Mouse (Mus musculus) forebrain, embryonic 11.5 days (tissue): ENCODE measurements around the gene Lrfn4. TPM values are rescaled to one million over a fixed set of nuclear protein-coding genes. Genes with fewer than 3 reads are reported as not detected.
A peak's percentile ranks its signal among the peaks of the same experiment; 100 is the strongest.

Experiments
- ATAC-seq: fragments of 200-750 bp; cut with Nextera tagmentation; replicated peaks from 2 replicates; pipeline ENCODE4 v1.8.0; 2017; ENCODE audit warnings: moderate TSS enrichment; ENCODE audit not compliant: low FRiP score
- DNase-seq: peaks from one replicate; pipeline ENCODE4 v3.0.0-alpha.2; 2017; ENCODE audit warnings: low spot score
- H3K27ac ChIP-seq: fragments of 300-500 bp; sonication (generic); 2 replicates; pipeline ENCODE4 v1.5.1; 2014; ENCODE audit warnings: low read depth, low read length
- H3K27me3 ChIP-seq: fragments of 300-500 bp; sonication (generic); 2 replicates; pipeline ENCODE4 v1.6.1; 2014; ENCODE audit warnings: mild to moderate bottlenecking, low read length, mixed read lengths; ENCODE audit not compliant: control insufficient read depth, insufficient read depth
- H3K36me3 ChIP-seq: fragments of 300-500 bp; sonication (generic); 2 replicates; pipeline ENCODE4 v1.6.1; 2014; ENCODE audit warnings: mild to moderate bottlenecking, low read length, moderate library complexity, mixed read lengths; ENCODE audit not compliant: control insufficient read depth, insufficient read depth
- H3K4me1 ChIP-seq: fragments of 300-500 bp; sonication (generic); replicated peaks from 2 replicates; pipeline ENCODE4 v1.6.1; 2014; ENCODE audit warnings: low read length, mixed read lengths; ENCODE audit not compliant: control insufficient read depth, insufficient read depth
- H3K4me2 ChIP-seq: fragments of 300-500 bp; sonication (generic); 2 replicates; pipeline ENCODE4 v1.6.1; 2014; ENCODE audit warnings: low read depth, mild to moderate bottlenecking, low read length, moderate library complexity, mixed read lengths; ENCODE audit not compliant: severe bottlenecking
- H3K4me3 ChIP-seq: fragments of 300-500 bp; sonication (generic); 2 replicates; pipeline ENCODE4 v1.5.1; 2014; ENCODE audit warnings: low read depth, low read length
- H3K9ac ChIP-seq: fragments of 300-500 bp; sonication (generic); 2 replicates; pipeline ENCODE4 v1.6.1; 2014; ENCODE audit warnings: low read length
- H3K9me3 ChIP-seq: fragments of 300-500 bp; sonication (generic); 2 replicates; pipeline ENCODE4 v1.6.1; 2016; ENCODE audit warnings: low read length, mixed read lengths; ENCODE audit not compliant: control insufficient read depth
- WGBS: fragments of 180-500 bp; shearing (Covaris S2); extraction: QIAGEN DNeasy Blood & Tissue Kit; methylation state at CpG from one replicate; pipeline ENCODE4 v1.1.7; 2014; 5-methylcytosine and 5-hydroxymethylcytosine counted together
- polyA plus RNA-seq: library from polyadenylated mRNA; unstranded; fragments of >200 nt; fragmentation: Nextera tagmentation; extraction: Ambion mirVana; gene quantifications from 2 replicates; pipeline ENCODE4 v1.2.1, GENCODE M21; 2014

Lrfn4 gene
- polyA plus RNA-seq, 1 experiment from 2014 or later = 8.5 TPM

- no peak overlapping the region for H3K4me3 ChIP-seq
Observed at GRCm38 (mm10) chr19:4603801-4604723, 11.4 kb downstream of the Lrfn4 start.

GRCm38 (mm10) chr19:4602459-4602858 is 13.0 kb downstream of the Lrfn4 start:
- no peaks in the 10 kb centered on the region for H3K9me3 ChIP-seq
- WGBS = 91% methylated on average over 20 of the region's 20 CpGs
- no peak overlapping the region for H3K9ac ChIP-seq
- no peak overlapping the region for H3K27ac ChIP-seq
- ATAC-seq (no peak), DNase-seq (no peak)
- H3K36me3 ChIP-seq = no peaks in the 10 kb centered on the region
- no peaks in the 10 kb centered on the region for H3K4me1 ChIP-seq
- no peaks in the 10 kb centered on the region for H3K27me3 ChIP-seq
- no peak overlapping the region for H3K4me3 ChIP-seq
- H3K4me2 ChIP-seq = no peak overlapping the region

More at GRCm38 (mm10) chr19:4603801-4604723, 11.4 kb downstream of the Lrfn4 start:
- ATAC-seq (no peak), DNase-seq (peak; percentile 72)
- 43% methylated on average over 24 of the region's 24 CpGs for WGBS
- no peaks in the 10 kb centered on the region for H3K27me3 ChIP-seq
- no peaks in the 10 kb centered on the region for H3K36me3 ChIP-seq
- H3K9ac ChIP-seq = no peak overlapping the region
- no peak overlapping the region for H3K4me2 ChIP-seq
- H3K4me1 ChIP-seq = no peaks in the 10 kb centered on the region
- H3K9me3 ChIP-seq = no peaks in the 10 kb centered on the region
- H3K27ac ChIP-seq = no peak overlapping the region

GRCm38 (mm10) chr19:4596071-4596470 is 19.4 kb downstream of the Lrfn4 start:
- Histone ChIP-seq H3K27me3 (no peaks in the 10 kb centered on the region), H3K27ac (no peak overlapping the region), H3K36me3 (no peaks in the 10 kb centered on the region), H3K9ac (no peak overlapping the region), H3K4me3 (no peak overlapping the region), H3K4me2 (no peak overlapping the region), H3K9me3 (no peaks in the 10 kb centered on the region), H3K4me1 (no peaks in the 10 kb centered on the region)
- no peak for ATAC-seq
- DNase-seq = no peak
- 86% methylated on average over 2 of the region's 2 CpGs for WGBS

GRCm38 (mm10) chr19:4593792-4594522 is 21.5 kb downstream of the Lrfn4 start:
- Histone ChIP-seq H3K4me3 (no peak overlapping the region), H3K4me1 (no peaks in the 10 kb centered on the region), H3K27me3 (no peaks in the 10 kb centered on the region), H3K9ac (no peak overlapping the region), H3K9me3 (no peaks in the 10 kb centered on the region), H3K4me2 (no peak overlapping the region), H3K36me3 (no peaks in the 10 kb centered on the region), H3K27ac (no peak overlapping the region)
- 65% methylated on average over 7 of the region's 7 CpGs for WGBS
- ATAC-seq (no peak), DNase-seq (no peak)

GRCm38 (mm10) chr19:4590025-4590424 is 25.4 kb downstream of the Lrfn4 start:
- Histone ChIP-seq H3K4me3 (no peak overlapping the region), H3K4me2 (no peak overlapping the region), H3K27ac (no peak overlapping the region), H3K4me1 (no peaks in the 10 kb centered on the region), H3K36me3 (no peaks in the 10 kb centered on the region), H3K27me3 (no peaks in the 10 kb centered on the region), H3K9ac (no peak overlapping the region), H3K9me3 (no peaks in the 10 kb centered on the region)
- 92% methylated on average over 3 of the region's 3 CpGs for WGBS
- no peak for ATAC-seq
- peak; percentile 17 for DNase-seq

- 86% methylated on average over 1 of the region's 1 CpGs for WGBS
Observed at GRCm38 (mm10) chr19:4589081-4589480, 26.4 kb downstream of the Lrfn4 start.

GRCm38 (mm10) chr19:4588430-4588829 is 27.0 kb downstream of the Lrfn4 start:
- no peak for DNase-seq
- Histone ChIP-seq H3K4me1 (no peaks in the 10 kb centered on the region), H3K27me3 (no peaks in the 10 kb centered on the region), H3K4me2 (no peak overlapping the region), H3K27ac (no peak overlapping the region), H3K36me3 (no peaks in the 10 kb centered on the region), H3K4me3 (no peak overlapping the region), H3K9me3 (no peaks in the 10 kb centered on the region), H3K9ac (no peak overlapping the region)
- ATAC-seq = no peak
- WGBS = 71% methylated on average over 3 of the region's 3 CpGs

More at GRCm38 (mm10) chr19:4589081-4589480, 26.4 kb downstream of the Lrfn4 start:
- no peak overlapping the region for H3K4me2 ChIP-seq
- no peak overlapping the region for H3K9ac ChIP-seq
- no peaks in the 10 kb centered on the region for H3K4me1 ChIP-seq
- no peaks in the 10 kb centered on the region for H3K9me3 ChIP-seq
- H3K27me3 ChIP-seq = no peaks in the 10 kb centered on the region
- no peak overlapping the region for H3K27ac ChIP-seq
- ATAC-seq (no peak), DNase-seq (peak; percentile 48)
- H3K4me3 ChIP-seq = no peak overlapping the region
- H3K36me3 ChIP-seq = no peaks in the 10 kb centered on the region

GRCm38 (mm10) chr19:4587426-4587825 is 28.0 kb downstream of the Lrfn4 start:
- H3K36me3 ChIP-seq = no peaks in the 10 kb centered on the region
- DNase-seq (no peak), ATAC-seq (no peak)
- H3K9me3 ChIP-seq = no peaks in the 10 kb centered on the region
- no peak overlapping the region for H3K27ac ChIP-seq
- no peak overlapping the region for H3K9ac ChIP-seq
- H3K27me3 ChIP-seq = no peaks in the 10 kb centered on the region
- H3K4me1 ChIP-seq = no peaks in the 10 kb centered on the region
- H3K4me3 ChIP-seq = no peak overlapping the region
- WGBS = 69% methylated on average over 2 of the region's 2 CpGs
- H3K4me2 ChIP-seq = no peak overlapping the region
